Mouse (Mus musculus) embryonic fibroblast, embryonic 13.5 days (primary cell): ENCODE results near the gene Btbd2. TPM values are rescaled to one million over a fixed set of nuclear protein-coding genes. Genes with fewer than 3 reads are reported as not detected.
A peak's percentile ranks its signal among the peaks of the same experiment; 100 is the strongest.

Experiments
- H3K27ac ChIP-seq: 2 replicates; pipeline ENCODE4 v1.5.1; 2012; ENCODE audit warnings: low read length, control low read depth, inconsistent platforms; ENCODE audit not compliant: insufficient read depth
- H3K4me1 ChIP-seq: 2 replicates; pipeline ENCODE4 v1.6.1; 2011; ENCODE audit warnings: low read length; ENCODE audit not compliant: control insufficient read depth, insufficient read depth
- H3K4me3 ChIP-seq: 2 replicates; pipeline ENCODE4 v1.5.1; 2011; ENCODE audit warnings: mild to moderate bottlenecking, control low read depth, low read length; ENCODE audit not compliant: insufficient read depth
- CTCF ChIP-seq: IDR thresholded peaks from 2 replicates; pipeline ENCODE4 v1.5.1; 2011; ENCODE audit warnings: mild to moderate bottlenecking, control low read depth, low read length, moderate library complexity, borderline replicate concordance; ENCODE audit not compliant: insufficient read depth
- POLR2A ChIP-seq: IDR thresholded peaks from 2 replicates; pipeline ENCODE4 v1.6.1; 2011; ENCODE audit warnings: low read depth, mild to moderate bottlenecking, control low read depth, low read length, moderate library complexity
- polyA plus RNA-seq: library from polyadenylated mRNA; stranded (reverse); fragments of >200 nt; gene quantifications from 2 replicates; pipeline ENCODE4 v1.2.4, GENCODE M21; 2011; ENCODE audit warnings: low read depth; ENCODE audit not compliant: missing spikeins, insufficient read length

Btbd2 gene
- polyA plus RNA-seq, 1 experiment, result 22.1 TPM

DNA sequence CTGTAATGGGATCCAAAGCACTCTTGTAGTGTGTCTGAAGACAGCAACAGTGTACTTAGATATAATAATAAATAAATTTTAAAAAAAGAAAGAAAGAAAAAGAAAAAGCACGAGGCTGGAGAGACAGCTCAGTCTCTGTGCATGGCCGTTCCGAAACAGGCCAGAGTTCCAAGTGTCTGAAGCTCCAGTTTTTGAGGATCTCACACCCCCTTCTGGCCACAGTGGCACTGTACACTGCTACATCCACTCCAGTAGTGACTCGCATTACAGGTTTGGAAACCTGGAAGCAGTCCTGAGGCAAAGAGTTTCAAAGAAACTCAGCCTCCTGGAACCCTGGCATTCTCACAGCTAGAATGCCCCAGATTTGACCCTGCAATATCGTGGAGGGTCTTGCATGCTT lies 31.0 kb upstream of the Btbd2 start:
- Histone ChIP-seq H3K27ac (no peak overlapping the region), H3K4me1 (no peaks in the 10 kb centered on the region), H3K4me3 (no peak overlapping the region)
- TF ChIP-seq POLR2A (no peak), CTCF (peak; percentile 26; the same call in 1 of the 2 replicates)

- Histone ChIP-seq H3K4me3 (no peak overlapping the region), H3K4me1 (no peaks in the 10 kb centered on the region), H3K27ac (no peak overlapping the region)
- TF ChIP-seq POLR2A (no peak), CTCF (no peak)
Measured at GRCm38 (mm10) chr10:80686617-80687016, 29.7 kb upstream of the Btbd2 start.

GRCm38 (mm10) chr10:80684984-80685383 lies 28.1 kb upstream of the Btbd2 start:
- H3K27ac ChIP-seq, result no peak overlapping the region
- no peak for TF ChIP-seq POLR2A
- TF ChIP-seq CTCF, result no peak
- H3K4me1 ChIP-seq, result no peaks in the 10 kb centered on the region
- no peak overlapping the region for H3K4me3 ChIP-seq

- no peaks in the 10 kb centered on the region for H3K4me1 ChIP-seq
- TF ChIP-seq POLR2A (no peak), CTCF (peak; percentile 58; the same call in 1 of the 2 replicates)
- no peak overlapping the region for H3K4me3 ChIP-seq
- no peak overlapping the region for H3K27ac ChIP-seq
Measured at GRCm38 (mm10) chr10:80684214-80684613, 27.3 kb upstream of the Btbd2 start.

GRCm38 (mm10) chr10:80683647-80684046 lies 26.8 kb upstream of the Btbd2 start:
- no peaks in the 10 kb centered on the region for H3K4me1 ChIP-seq
- no peak overlapping the region for H3K27ac ChIP-seq
- TF ChIP-seq CTCF (no peak), POLR2A (no peak)
- H3K4me3 ChIP-seq, result no peak overlapping the region

DNA sequence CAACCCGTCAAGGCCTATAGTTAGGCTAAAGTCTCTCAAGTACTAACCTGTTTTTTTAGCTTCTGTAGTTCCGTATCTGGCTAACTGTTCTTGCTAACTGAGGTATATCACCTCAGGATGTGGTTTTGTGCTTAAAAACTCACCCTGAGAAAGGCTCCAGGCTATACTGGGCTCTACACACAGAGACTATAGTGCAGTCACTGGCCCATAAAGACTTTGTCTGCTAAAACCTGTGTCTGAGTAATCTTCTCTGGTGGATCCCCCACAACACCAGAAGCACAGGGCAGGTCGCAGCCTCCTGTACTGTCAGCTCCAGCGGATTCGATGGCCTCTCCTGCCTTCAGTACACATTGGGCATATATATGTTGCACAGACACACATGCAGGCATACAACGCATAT lies 25.1 kb upstream of the Btbd2 start:
- H3K27ac ChIP-seq, result no peak overlapping the region
- no peak for TF ChIP-seq CTCF
- no peak for TF ChIP-seq POLR2A
- H3K4me3 ChIP-seq, result no peak overlapping the region
- H3K4me1 ChIP-seq, result peaks cover 6% of the 10 kb centered on the region

- H3K27ac ChIP-seq, result no peak overlapping the region
- no peak overlapping the region for H3K4me3 ChIP-seq
- no peak for TF ChIP-seq POLR2A
- no peak for TF ChIP-seq CTCF
- H3K4me1 ChIP-seq, result peaks cover 6% of the 10 kb centered on the region
Measured at GRCm38 (mm10) chr10:80680260-80680696, 23.4 kb upstream of the Btbd2 start.

DNA sequence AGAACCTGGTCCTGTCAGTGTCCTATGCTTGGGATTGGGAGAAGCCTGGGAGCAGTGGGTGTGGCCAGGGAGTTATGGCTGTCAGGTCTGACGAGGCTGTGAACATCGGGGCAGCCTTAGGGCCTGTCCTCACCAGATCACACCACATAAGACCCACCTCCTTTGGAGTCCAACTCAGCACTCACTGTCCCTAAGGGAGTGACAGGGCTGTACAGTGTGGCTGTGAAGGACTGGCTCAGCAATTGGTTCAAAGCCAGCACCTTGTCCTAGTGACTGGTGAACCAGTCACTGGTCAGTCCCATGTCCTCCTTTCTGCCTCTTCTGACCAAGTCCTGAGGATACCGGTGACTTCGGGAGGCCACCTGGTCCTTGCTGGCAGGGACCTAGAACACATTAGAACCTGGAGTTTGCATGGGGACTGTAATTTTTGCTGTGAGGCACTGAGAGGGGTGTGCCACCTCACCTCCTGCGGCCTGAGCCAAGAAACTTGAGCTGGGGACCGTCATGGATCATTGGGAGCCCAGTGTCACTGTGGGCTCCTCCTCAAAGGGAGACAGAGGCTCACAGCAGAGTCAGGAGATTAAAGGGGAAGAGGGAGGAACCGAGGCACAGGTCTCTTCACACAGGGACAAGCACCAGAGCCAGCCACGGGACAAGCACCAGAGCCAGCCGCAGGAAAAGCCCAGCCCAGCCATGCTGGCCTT lies 22.8 kb upstream of the Btbd2 start:
- TF ChIP-seq CTCF (no peak), POLR2A (no peak)
- Histone ChIP-seq H3K4me1 (peaks cover 6% of the 10 kb centered on the region), H3K4me3 (no peak overlapping the region), H3K27ac (no peak overlapping the region)

DNA sequence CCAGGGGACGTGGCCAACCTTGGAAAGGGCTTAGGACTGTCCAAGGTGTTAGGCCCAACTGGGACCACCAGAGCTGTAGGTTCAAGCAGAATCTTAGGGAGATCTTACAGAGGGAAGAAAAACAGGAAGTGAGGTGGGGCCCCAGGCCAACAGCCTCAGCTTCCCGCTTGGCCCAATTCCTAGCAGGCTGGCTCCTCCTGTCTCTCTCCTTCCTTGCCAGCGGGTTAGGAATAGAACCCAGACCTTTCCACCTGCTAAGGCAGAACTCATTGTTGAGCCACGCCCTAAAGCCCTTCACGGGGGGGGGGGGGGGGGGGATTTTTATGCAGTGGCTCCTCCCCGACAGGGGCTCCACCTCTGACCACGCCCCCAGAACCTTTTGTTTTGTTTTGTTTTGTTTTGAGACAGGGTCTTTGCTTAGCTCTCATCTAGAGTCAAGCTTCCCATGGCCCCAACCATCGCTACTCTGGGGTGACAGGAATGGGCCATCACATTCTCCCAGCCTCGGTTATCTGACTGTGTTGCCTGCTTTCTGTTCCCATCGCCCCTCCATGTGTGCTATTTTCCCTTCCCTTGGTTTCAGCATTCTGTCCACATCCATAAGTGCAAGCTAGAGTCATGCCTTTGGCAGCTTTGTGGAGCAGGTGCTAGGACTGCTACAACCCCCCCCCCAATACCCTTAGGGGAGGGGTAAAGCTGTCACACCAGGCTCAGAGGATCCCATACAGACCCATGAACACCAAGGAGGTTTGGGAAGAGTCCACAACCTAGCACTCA lies 21.9 kb upstream of the Btbd2 start:
- no peak overlapping the region for H3K4me3 ChIP-seq
- H3K4me1 ChIP-seq, result peaks cover 6% of the 10 kb centered on the region
- peak overlapping the region; percentile 96 for H3K27ac ChIP-seq
- TF ChIP-seq CTCF, result no peak
- no peak for TF ChIP-seq POLR2A

- H3K4me3 ChIP-seq, result peak within 1 kb of the TSS; percentile 54
Measured at GRCm38 (mm10) chr10:80677942-80678436, 21.1 kb upstream of the Btbd2 start, which contains the start of gene Mknk2. Gene Mknk2, minus strand, starts transcription at chr10:80678112.

More at GRCm38 (mm10) chr10:80677942-80678436, 21.1 kb upstream of the Btbd2 start, which contains the start of gene Mknk2:
- Histone ChIP-seq H3K27ac (peak within 1 kb of the TSS; percentile 96), H3K4me1 (peaks cover 6% of the 10 kb centered on the region)
- TF ChIP-seq POLR2A, result peak; percentile 33; the same call in 1 of the 2 replicates
- TF ChIP-seq CTCF, result no peak
